ENCODE assay signal across 20 mouse cellular contexts in genomic region chr8:127410606-127411005, GRCm38 (mm10).
A peak's percentile ranks its signal among the peaks of the same experiment; 100 is the strongest.
DNase-seq lines count a peak whose midpoint lies in the region; ATAC-seq and TF ChIP-seq lines count a peak whose summit lies in the region.
"Had no signal": no experiment of that assay in that cellular context is flagged by ENCODE, and none has a peak within 500 bp of the region (broad histone marks: within the 10 kb centered on the region; RNA-seq: fewer than 3 reads in every experiment).

No protein-coding gene starts in this region.

- TF ChIP-seq CTCF in layer of hippocampus, adult 2 months (conservative IDR thresholded peaks at IDR 0.05) = no peak
- TF ChIP-seq CTCF in midbrain, postnatal 0 days (IDR thresholded peaks at IDR 0.05) = no peak

- no peak overlapping the region for H3K4me3 ChIP-seq in forebrain, embryonic 13.5 days
- no peak overlapping the region for H3K4me3 ChIP-seq in forebrain, embryonic 11.5 days (ENCODE audit: low read depth, low read length)
- H3K4me3 ChIP-seq in layer of hippocampus, adult 2 months = peak overlapping the region; percentile 20; the same call in 1 of the 2 replicates
- H3K4me3 ChIP-seq in hindbrain, embryonic 16.5 days (ENCODE audit: low read length) = no peak overlapping the region
- H3K4me3 ChIP-seq in midbrain, postnatal 0 days (ENCODE audit: low read depth, low read length) = no peak overlapping the region
- H3K4me3 ChIP-seq: embryonic facial prominence, embryonic 15.5 days; heart, adult 2 months; left cerebral cortex, adult 2 months; liver, embryonic 13.5 days; stomach, embryonic 15.5 days had no signal

- ATAC-seq in forebrain, embryonic 13.5 days = peak; percentile 61; the same call in 1 of the 2 replicates
- no peak for ATAC-seq in forebrain, embryonic 11.5 days (replicated peaks; ENCODE audit: low FRiP score)
- peak; percentile 34; the same call in 1 of the 2 replicates for ATAC-seq in hindbrain, embryonic 16.5 days
- no peak for ATAC-seq in midbrain, postnatal 0 days (ENCODE audit: low FRiP score)
- ATAC-seq: inflammation-experienced regulatory T-cells, adult 6 months had no signal

- no peak overlapping the region for H3K27ac ChIP-seq in forebrain, embryonic 13.5 days
- no peak overlapping the region for H3K27ac ChIP-seq in forebrain, embryonic 11.5 days (ENCODE audit: low read depth, low read length)
- peak overlapping the region; percentile 75 for H3K27ac ChIP-seq in layer of hippocampus, adult 2 months
- no peak overlapping the region; the same call in 1 of the 2 replicates for H3K27ac ChIP-seq in hindbrain, embryonic 16.5 days (ENCODE audit: low read depth, low read length)
- H3K27ac ChIP-seq in midbrain, postnatal 0 days (ENCODE audit: low read depth, low read length) = no peak overlapping the region
- H3K27ac ChIP-seq: embryonic facial prominence, embryonic 15.5 days; heart, adult 2 months; left cerebral cortex, adult 2 months; liver, embryonic 13.5 days; stomach, embryonic 15.5 days had no signal

- H3K9me3 ChIP-seq in forebrain, embryonic 13.5 days (replicated peaks) = no peaks in the 10 kb centered on the region
- H3K9me3 ChIP-seq in forebrain, embryonic 11.5 days (ENCODE audit: control insufficient read depth, low read length) = no peaks in the 10 kb centered on the region
- H3K9me3 ChIP-seq in hindbrain, embryonic 16.5 days (ENCODE audit: control insufficient read depth, low read length) = no peaks in the 10 kb centered on the region
- H3K9me3 ChIP-seq in midbrain, postnatal 0 days (ENCODE audit: low read length) = no peaks in the 10 kb centered on the region
- H3K9me3 ChIP-seq: embryonic facial prominence, embryonic 15.5 days; liver, embryonic 13.5 days; stomach, embryonic 15.5 days had no signal

- H3K27me3 ChIP-seq in forebrain, embryonic 13.5 days = no peaks in the 10 kb centered on the region
- no peaks in the 10 kb centered on the region for H3K27me3 ChIP-seq in forebrain, embryonic 11.5 days (ENCODE audit: control insufficient read depth, insufficient read depth, low read length)
- H3K27me3 ChIP-seq in hindbrain, embryonic 16.5 days (replicated peaks; ENCODE audit: control insufficient read depth, insufficient read depth, low read length) = no peaks in the 10 kb centered on the region
- H3K27me3 ChIP-seq in midbrain, postnatal 0 days (ENCODE audit: insufficient read depth, low read length) = no peaks in the 10 kb centered on the region
- H3K27me3 ChIP-seq: embryonic facial prominence, embryonic 15.5 days; liver, embryonic 13.5 days; stomach, embryonic 15.5 days had no signal

- no peak for DNase-seq in forebrain, embryonic 11.5 days (ENCODE audit: low spot score)
- no peak for DNase-seq in layer of hippocampus, adult 2 months (ENCODE audit: low spot score in 2 of 2)
- no peak for DNase-seq in layer of hippocampus, adult 9-11 months
- DNase-seq in midbrain, postnatal 0 days (ENCODE audit: low spot score) = peak; percentile 45
- no peak for DNase-seq in urinary bladder, postnatal 14 days (ENCODE audit: low spot score)
- DNase-seq: adrenal gland, postnatal 14 days; cerebellum, adult 8-10 months; gastrocnemius, postnatal 25 days; heart, adult 2 months; kidney, adult 18-20 months; kidney, postnatal 4 days; liver, embryonic 13.5 days; lung, embryonic 14.5 days; thymus, postnatal 25 days had no signal

- peaks cover 10% of the 10 kb centered on the region for H3K4me1 ChIP-seq in forebrain, embryonic 13.5 days
- H3K4me1 ChIP-seq in forebrain, embryonic 11.5 days (replicated peaks; ENCODE audit: control insufficient read depth, insufficient read depth, low read length) = no peaks in the 10 kb centered on the region
- no peaks in the 10 kb centered on the region; the same call in 1 of the 2 replicates for H3K4me1 ChIP-seq in hindbrain, embryonic 16.5 days (ENCODE audit: control insufficient read depth, insufficient read depth, low read depth, low read length)
- H3K4me1 ChIP-seq in midbrain, postnatal 0 days (ENCODE audit: insufficient read depth, low read length) = no peaks in the 10 kb centered on the region
- H3K4me1 ChIP-seq: embryonic facial prominence, embryonic 15.5 days; liver, embryonic 13.5 days; stomach, embryonic 15.5 days had no signal

- WGBS in forebrain, embryonic 13.5 days = 80% methylated on average over 12 of the region's 12 CpGs
- WGBS in forebrain, embryonic 11.5 days = 92% methylated on average over 12 of the region's 12 CpGs
- WGBS in hindbrain, embryonic 16.5 days = 71% methylated on average over 12 of the region's 12 CpGs
- 59% methylated on average over 12 of the region's 12 CpGs for WGBS in midbrain, postnatal 0 days

- H3K9ac ChIP-seq in forebrain, embryonic 13.5 days = no peak overlapping the region
- H3K9ac ChIP-seq in forebrain, embryonic 11.5 days (ENCODE audit: low read length) = no peak overlapping the region
- no peak overlapping the region for H3K9ac ChIP-seq in hindbrain, embryonic 16.5 days (ENCODE audit: low read depth, low read length)
- no peak overlapping the region for H3K9ac ChIP-seq in midbrain, postnatal 0 days (replicated peaks; ENCODE audit: low read length, poor library complexity, severe bottlenecking)
- H3K9ac ChIP-seq: embryonic facial prominence, embryonic 15.5 days; liver, embryonic 13.5 days; lung, embryonic 14.5 days; stomach, embryonic 15.5 days had no signal

- H3K4me2 ChIP-seq in forebrain, embryonic 13.5 days = no peak overlapping the region
- no peak overlapping the region for H3K4me2 ChIP-seq in forebrain, embryonic 11.5 days (ENCODE audit: low read depth, low read length, severe bottlenecking)
- H3K4me2 ChIP-seq in hindbrain, embryonic 16.5 days (ENCODE audit: low read length) = no peak overlapping the region
- no peak overlapping the region for H3K4me2 ChIP-seq in midbrain, postnatal 0 days (ENCODE audit: low read depth, low read length, poor library complexity, severe bottlenecking)
- H3K4me2 ChIP-seq: embryonic facial prominence, embryonic 15.5 days; liver, embryonic 13.5 days; lung, embryonic 14.5 days; stomach, embryonic 15.5 days had no signal

- peaks cover 9% of the 10 kb centered on the region for H3K36me3 ChIP-seq in forebrain, embryonic 13.5 days (ENCODE audit: poor library complexity, severe bottlenecking)
- no peaks in the 10 kb centered on the region for H3K36me3 ChIP-seq in forebrain, embryonic 11.5 days (ENCODE audit: control insufficient read depth, insufficient read depth, low read length)
- H3K36me3 ChIP-seq in hindbrain, embryonic 16.5 days (ENCODE audit: control insufficient read depth, insufficient read depth, low read length) = no peaks in the 10 kb centered on the region
- H3K36me3 ChIP-seq in midbrain, postnatal 0 days (ENCODE audit: insufficient read depth, low read length) = no peaks in the 10 kb centered on the region
- H3K36me3 ChIP-seq: liver, embryonic 13.5 days had no signal

Comparison
In these comparisons a context has a peak if more than half of its experiments do, and no peak if none do; other contexts are left out.
1. ATAC-seq: peak in forebrain, embryonic 13.5 days (single experiment) and hindbrain, embryonic 16.5 days (single experiment); none in forebrain, embryonic 11.5 days (single experiment) and midbrain, postnatal 0 days (single experiment).